Comparison of ENCODE assay signal across 17 mouse cellular contexts in the genomic region with DNA sequence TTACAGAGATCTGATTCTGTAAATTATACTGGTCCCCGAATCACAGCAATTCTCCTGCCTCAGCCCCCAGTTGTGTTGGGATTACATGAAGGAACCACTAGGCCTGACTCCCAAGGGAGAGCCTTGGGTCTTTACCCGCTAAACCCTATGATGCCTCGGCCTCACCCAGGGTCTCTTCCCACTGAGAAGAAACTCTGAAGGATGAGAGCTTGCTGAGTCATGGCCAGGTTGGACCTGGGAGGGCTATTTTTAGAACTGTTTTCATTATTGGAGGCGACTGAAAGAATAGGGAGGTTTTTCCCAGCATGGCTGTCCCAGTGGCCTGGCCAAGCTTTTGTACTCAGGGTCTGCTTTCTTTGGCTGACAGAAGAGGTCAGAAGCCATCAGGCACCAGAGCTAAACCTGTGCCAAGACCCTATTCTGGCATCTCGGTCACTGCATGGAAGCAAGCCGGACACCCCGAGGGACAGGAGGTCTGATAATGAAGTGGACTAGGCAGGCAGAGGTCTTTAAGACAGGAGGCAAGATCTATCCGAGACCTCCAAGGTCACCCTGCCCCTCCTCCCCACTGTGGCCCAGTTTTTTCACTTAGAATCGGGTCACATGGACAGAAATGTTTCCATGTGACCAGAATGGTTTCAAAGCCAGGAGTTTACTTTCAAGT. TPM values are rescaled to one million over a fixed set of nuclear protein-coding genes. Genes with fewer than 3 reads are reported as not detected.
DNase-seq lines count a peak whose midpoint lies in the region; TF ChIP-seq lines count a peak whose summit lies in the region.
"Had no signal": no experiment of that assay in that cellular context is flagged by ENCODE, and none has a peak within 500 bp of the region (broad histone marks: within the 10 kb centered on the region; RNA-seq: fewer than 3 reads in every experiment).

No protein-coding gene starts in this region.

- H3K27me3 ChIP-seq in midbrain, embryonic 10.5 days (ENCODE audit: low read depth, poor library complexity, severe bottlenecking), result peaks cover 10% of the 10 kb centered on the region
- H3K27me3 ChIP-seq: embryonic facial prominence, embryonic 13.5 days; midbrain, embryonic 15.5 days had no signal

- H3K4me3 ChIP-seq in left cerebral cortex, adult 2 months, result no peak overlapping the region
- H3K4me3 ChIP-seq in midbrain, embryonic 10.5 days, result no peak overlapping the region
- H3K4me3 ChIP-seq: embryonic facial prominence, embryonic 13.5 days; forebrain, embryonic 12.5 days; midbrain, embryonic 15.5 days had no signal

- peak overlapping the region; percentile 66 for H3K27ac ChIP-seq in left cerebral cortex, adult 2 months
- H3K27ac ChIP-seq in midbrain, embryonic 10.5 days (replicated peaks), result no peak overlapping the region
- H3K27ac ChIP-seq: embryonic facial prominence, embryonic 13.5 days; forebrain, embryonic 12.5 days; liver, embryonic 14.5 days; macrophage; midbrain, embryonic 15.5 days had no signal

- H3K36me3 ChIP-seq in midbrain, embryonic 10.5 days, result no peaks in the 10 kb centered on the region
- H3K36me3 ChIP-seq: embryonic facial prominence, embryonic 13.5 days; forebrain, embryonic 12.5 days; midbrain, embryonic 15.5 days had no signal

- no peaks in the 10 kb centered on the region for H3K9me3 ChIP-seq in midbrain, embryonic 10.5 days (replicated peaks)
- H3K9me3 ChIP-seq: embryonic facial prominence, embryonic 13.5 days; forebrain, embryonic 12.5 days; midbrain, embryonic 15.5 days had no signal

- WGBS in midbrain, embryonic 10.5 days, result 78% methylated on average over 9 of the region's 9 CpGs

- intact Hi-C loops in left cerebral cortex, adult 2 months (cut with DNase I), result loop anchor here (10.0 kb wide), 1 partner anchor 198 kb away; no protein-coding TSS in a partner anchor
- intact Hi-C loops in left cerebral cortex, postnatal 14 days (cut with DNase I), result loop anchor here (10.0 kb wide), 2 partner anchors 198 to 372 kb away; no protein-coding TSS in a partner anchor
- intact Hi-C loops in heart, postnatal 36 days (cut with DNase I), result no loop called here

- TF ChIP-seq CTCF in left cerebral cortex, adult 2 months (IDR thresholded peaks at IDR 0.05), result no peak

- peaks cover 28% of the 10 kb centered on the region for H3K4me1 ChIP-seq in midbrain, embryonic 10.5 days

- peak; percentile 78 to 90 for DNase-seq in adrenal gland, adult (ENCODE audit: inconsistent age in 2 of 2, low spot score in 1 of 2)
- DNase-seq in adrenal gland, postnatal 4 days (ENCODE audit: low spot score in 2 of 2), result no peak
- no peak for DNase-seq in left cerebral cortex, adult 2 months (ENCODE audit: extremely low spot score in 1 of 2, low spot score in 2 of 2)
- DNase-seq in left cerebral cortex, postnatal 14 days (ENCODE audit: low spot score in 2 of 2), result no peak
- DNase-seq in adrenal gland, postnatal 36 days, result peak; percentile 64 to 75
- DNase-seq in heart, postnatal 36 days, result peak; percentile 27 to 37
- DNase-seq in midbrain, embryonic 10.5 days (ENCODE audit: low spot score), result no peak
- no peak for DNase-seq in right cerebral cortex, postnatal 4 days
- DNase-seq: cerebellum, postnatal 36 days; gastrocnemius, postnatal 10 days had no signal

RNA-seq across cellular contexts. Expression of a gene that starts 10.8 kb away (rescaled TPM):
- total RNA-seq in adrenal gland, postnatal 4 days (2021), result 1 to 10 TPM; 3.3 to 4.1 TPM
- total RNA-seq in left cerebral cortex, adult 2 months (2021), result 10 to 100 TPM; 27.3 to 30.0 TPM
- total RNA-seq in left cerebral cortex, postnatal 14 days (2021), result 10 to 100 TPM; 32.1 to 44.9 TPM
- total RNA-seq in adrenal gland, postnatal 36 days (2021), result under 1 TPM; 0.82 to 0.99 TPM
- under 1 TPM; 0.31 to 0.38 TPM for total RNA-seq in heart, postnatal 36 days (2021)
- 0.34 and 0.36 TPM in 2 replicates for polyA plus RNA-seq in midbrain, embryonic 10.5 days (2016; fragmentation: Nextera tagmentation; extraction: Ambion mirVana)
- polyA plus RNA-seq: macrophage had no signal

RNA-seq across cellular contexts. Expression of a gene that starts 38.5 kb away (rescaled TPM):
- total RNA-seq in adrenal gland, postnatal 4 days (2021), result under 1 TPM; 0.25 to 0.31 TPM
- under 1 TPM in 1 of 2 experiments, not detected in 1; 0.14 TPM for total RNA-seq in left cerebral cortex, adult 2 months (2021)
- not detected for total RNA-seq in left cerebral cortex, postnatal 14 days (2021)
- not detected for total RNA-seq in adrenal gland, postnatal 36 days (2021)
- not detected for total RNA-seq in heart, postnatal 36 days (2021)
- not detected in 2 replicates for polyA plus RNA-seq in midbrain, embryonic 10.5 days (2016; fragmentation: Nextera tagmentation; extraction: Ambion mirVana)
- total RNA-seq: gastrocnemius, postnatal 10 days had no signal
- polyA plus RNA-seq: embryonic facial prominence, embryonic 13.5 days; forebrain, embryonic 12.5 days; hindbrain, embryonic 11.5 days; neural tube, embryonic 11.5 days had no signal

RNA-seq across cellular contexts. Expression of a gene that starts 40.5 kb away (rescaled TPM):
- total RNA-seq in adrenal gland, postnatal 4 days (2021), result 100 to 1,000 TPM; 101 to 111 TPM
- 100 to 1,000 TPM; 147 TPM for total RNA-seq in left cerebral cortex, adult 2 months (2021)
- total RNA-seq in left cerebral cortex, postnatal 14 days (2021), result 100 to 1,000 TPM; 155 to 165 TPM
- 10 to 100 TPM; 71.0 to 73.8 TPM for total RNA-seq in adrenal gland, postnatal 36 days (2021)
- 10 to 100 TPM; 90.4 to 96.5 TPM for total RNA-seq in heart, postnatal 36 days (2021)
- 210 and 222 TPM in 2 replicates for polyA plus RNA-seq in midbrain, embryonic 10.5 days (2016; fragmentation: Nextera tagmentation; extraction: Ambion mirVana)

Comparison
In these comparisons a context has a peak if more than half of its experiments do, and no peak if none do; other contexts are left out.
1. DNase-seq: peak in adrenal gland, adult (2 of 2), adrenal gland, postnatal 36 days (2 of 2) and heart, postnatal 36 days (2 of 2); none in adrenal gland, postnatal 4 days (0 of 2), left cerebral cortex, adult 2 months (0 of 2), left cerebral cortex, postnatal 14 days (0 of 2), midbrain, embryonic 10.5 days (single experiment) and right cerebral cortex, postnatal 4 days (single experiment).
2. RNA of a gene that starts 10.8 kb away (total RNA-seq): 32.1 to 44.9 TPM in left cerebral cortex, postnatal 14 days and 27.3 to 30.0 TPM in left cerebral cortex, adult 2 months; 3.3 to 4.1 TPM in adrenal gland, postnatal 4 days, 0.82 to 0.99 TPM in adrenal gland, postnatal 36 days and 0.31 to 0.38 TPM in heart, postnatal 36 days; every median in the first group is over 4 times any median in the second.